Mouse (Mus musculus) heart, embryonic 11.5 days (tissue): Measurements from ENCODE around the gene Gadd45gip1. TPM values are rescaled to one million over a fixed set of nuclear protein-coding genes. Genes with fewer than 3 reads are reported as not detected.

Experiments
- ATAC-seq: fragments of 200-750 bp; cut with Nextera tagmentation; replicated peaks from 2 replicates; pipeline ENCODE4 v1.8.0; 2017; ENCODE audit warnings: moderate library complexity; ENCODE audit not compliant: insufficient number of reproducible peaks, low FRiP score, low TSS enrichment
- H3K27ac ChIP-seq: fragments of 300-500 bp; sonication (generic); 2 replicates; pipeline ENCODE4 v1.5.1; 2014; ENCODE audit warnings: mild to moderate bottlenecking, low read depth, low read length
- H3K27me3 ChIP-seq: fragments of 300-500 bp; sonication (generic); 2 replicates; pipeline ENCODE4 v1.6.1; 2014; ENCODE audit warnings: mild to moderate bottlenecking, low read length, mixed read lengths; ENCODE audit not compliant: control insufficient read depth, insufficient read depth
- H3K36me3 ChIP-seq: fragments of 300-500 bp; sonication (generic); 2 replicates; pipeline ENCODE4 v1.6.1; 2014; ENCODE audit warnings: mild to moderate bottlenecking, low read length, moderate library complexity, mixed read lengths; ENCODE audit not compliant: control insufficient read depth, insufficient read depth
- H3K4me1 ChIP-seq: fragments of 300-500 bp; sonication (generic); 2 replicates; pipeline ENCODE4 v1.6.1; 2014; ENCODE audit warnings: low read length; ENCODE audit not compliant: control insufficient read depth, insufficient read depth
- H3K4me2 ChIP-seq: fragments of 300-500 bp; sonication (generic); 2 replicates; pipeline ENCODE4 v1.6.1; 2014; ENCODE audit warnings: mild to moderate bottlenecking, moderate library complexity
- H3K4me3 ChIP-seq: fragments of 300-500 bp; sonication (generic); 2 replicates; pipeline ENCODE4 v1.5.1; 2014; ENCODE audit warnings: low read depth, low read length
- H3K9ac ChIP-seq: fragments of 300-500 bp; sonication (generic); 2 replicates; pipeline ENCODE4 v1.6.1; 2014; ENCODE audit warnings: mild to moderate bottlenecking, low read depth, low read length, moderate library complexity
- H3K9me3 ChIP-seq: fragments of 300-500 bp; sonication (generic); replicated peaks from 2 replicates; pipeline ENCODE4 v1.6.1; 2016; ENCODE audit warnings: low read length; ENCODE audit not compliant: control insufficient read depth
- WGBS: fragments of 180-500 bp; shearing (Covaris S2); extraction: QIAGEN DNeasy Blood & Tissue Kit; methylation state at CpG from one replicate; pipeline ENCODE4 v1.1.7; 2014; ENCODE audit not compliant: insufficient replicate concordance; 5-methylcytosine and 5-hydroxymethylcytosine counted together
- polyA plus RNA-seq: library from polyadenylated mRNA; unstranded; fragments of >200 nt; fragmentation: Nextera tagmentation; extraction: Ambion mirVana; gene quantifications from 2 replicates; pipeline ENCODE4 v1.2.1, GENCODE M21; 2014

Gene Gadd45gip1
- polyA plus RNA-seq, 1 experiment from 2014 or later: 52.2 TPM

DNA sequence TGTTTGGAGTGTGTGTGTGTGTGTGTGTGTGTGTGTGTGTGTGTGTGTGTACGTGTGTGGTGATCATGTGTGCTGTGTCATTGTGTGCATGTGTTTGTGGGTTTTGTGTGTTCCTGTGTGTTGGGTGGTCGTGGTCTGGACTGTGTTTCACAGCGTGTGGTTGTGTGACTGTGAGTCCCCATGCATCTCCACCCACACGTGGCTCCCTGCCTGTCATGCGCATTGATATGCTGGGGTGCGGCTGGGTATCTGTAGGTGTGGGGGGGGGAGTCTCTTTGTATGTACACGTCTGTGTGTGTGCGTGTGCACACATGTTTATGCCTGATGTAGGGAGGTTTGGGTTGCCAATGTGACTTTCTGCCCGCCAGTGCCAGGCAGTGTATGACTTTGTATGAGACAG lies 38.2 kb upstream of the Gadd45gip1 start:
- H3K4me2 ChIP-seq: no peak overlapping the region
- no peak overlapping the region for H3K9ac ChIP-seq
- H3K27ac ChIP-seq: no peak overlapping the region
- H3K4me3 ChIP-seq: no peak overlapping the region
- H3K9me3 ChIP-seq: no peaks in the 10 kb centered on the region
- 0 out of 2 replicates have a peak, but pooled peaks cover 3% of the 10 kb centered on the region for H3K4me1 ChIP-seq
- no peaks in the 10 kb centered on the region for H3K36me3 ChIP-seq
- peaks cover 87% of the 10 kb centered on the region for H3K27me3 ChIP-seq
- WGBS: 78% methylated on average over 9 of the region's 9 CpGs
- no peak for ATAC-seq

DNA sequence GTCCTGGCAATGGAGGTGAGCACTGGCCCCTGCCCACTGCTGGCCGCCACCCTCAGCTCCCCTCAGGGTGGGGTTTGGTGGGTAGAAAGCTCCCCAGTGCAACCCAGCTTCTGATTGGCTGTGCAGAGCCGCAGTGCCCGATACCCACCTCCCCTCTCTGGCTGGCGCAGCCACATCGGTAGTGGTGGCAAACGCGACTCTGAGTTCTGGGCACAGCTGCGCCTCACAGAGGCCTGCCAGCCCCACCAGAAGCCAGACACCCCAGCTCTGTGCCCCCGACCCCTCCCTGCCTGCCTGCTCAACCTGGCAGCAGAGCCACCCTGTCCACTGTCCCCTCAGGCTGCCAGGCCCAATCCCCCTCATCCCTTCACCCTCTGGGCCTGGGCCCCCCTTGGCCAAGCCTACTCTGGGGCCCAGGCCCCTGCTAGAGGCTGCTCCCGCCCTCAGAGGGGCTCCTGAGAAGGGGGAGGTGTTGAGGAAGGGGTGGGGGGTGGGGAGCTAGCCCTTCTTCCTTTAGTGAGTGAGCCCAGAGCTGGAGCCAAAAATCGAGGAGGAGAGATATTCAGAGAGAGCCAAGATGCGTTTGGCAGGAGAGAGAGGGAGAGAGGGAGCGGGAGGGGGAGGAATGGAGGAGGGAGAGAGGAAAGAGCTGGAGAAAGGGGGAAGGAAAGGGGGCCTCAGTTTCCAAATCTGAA lies 37.4 kb upstream of the Gadd45gip1 start:
- WGBS: 53% methylated on average over 13 of the region's 13 CpGs
- Histone ChIP-seq H3K4me1 (peaks cover 7% of the 10 kb centered on the region; the same call in 1 of the 2 replicates), H3K27ac (no peak overlapping the region), H3K9me3 (no peaks in the 10 kb centered on the region), H3K27me3 (peaks cover 87% of the 10 kb centered on the region), H3K9ac (no peak overlapping the region; the same call in 1 of the 2 replicates), H3K4me3 (no peak overlapping the region; the same call in 1 of the 2 replicates), H3K4me2 (no peak overlapping the region), H3K36me3 (no peaks in the 10 kb centered on the region)
- no peak for ATAC-seq

DNA sequence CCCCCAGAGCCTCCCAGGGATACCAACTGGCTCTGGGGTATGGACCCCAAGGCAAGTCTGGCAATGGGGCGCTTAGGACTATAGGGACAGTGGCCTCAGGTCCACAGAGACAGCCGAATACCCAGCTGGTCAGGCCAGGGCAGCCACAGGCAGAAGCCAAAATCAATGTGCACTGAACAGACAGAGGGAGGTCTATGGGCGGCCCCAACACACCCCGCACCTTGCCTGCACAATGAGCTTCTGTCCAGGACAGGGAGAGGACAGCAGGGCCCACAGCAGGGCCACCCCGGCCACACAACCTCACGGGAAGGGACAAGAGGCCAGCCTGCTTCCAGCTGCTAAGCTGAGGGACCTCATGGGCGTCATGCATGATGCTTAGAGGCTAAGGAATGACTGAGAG lies 36.8 kb upstream of the Gadd45gip1 start:
- WGBS: 58% methylated on average over 7 of the region's 7 CpGs
- H3K36me3 ChIP-seq: no peaks in the 10 kb centered on the region

DNA sequence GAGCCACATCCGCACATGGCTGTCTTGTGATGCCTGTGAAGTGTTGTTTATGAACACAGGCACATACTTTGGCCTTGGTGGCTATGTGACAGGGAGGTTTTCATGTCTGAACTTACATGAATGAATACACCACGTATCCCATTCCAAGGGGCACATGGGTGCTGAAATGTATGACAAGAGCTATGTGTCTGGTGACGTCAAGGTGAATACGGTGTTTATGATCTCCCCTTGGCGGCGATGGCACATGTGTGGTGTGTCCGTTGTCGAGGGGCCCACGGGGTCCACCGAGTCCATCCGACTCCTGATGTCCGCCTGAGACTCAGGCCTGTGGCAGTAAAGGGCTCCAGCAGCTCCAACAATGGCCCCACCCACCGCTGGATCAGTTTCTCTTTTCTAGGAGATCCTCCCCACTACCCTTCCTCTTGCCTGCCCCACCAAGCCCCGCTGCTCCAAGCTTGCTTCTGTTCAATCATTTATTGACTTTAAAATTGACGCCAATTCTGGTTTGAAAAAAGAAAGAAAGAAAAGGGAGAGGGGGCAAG lies 34.0 kb upstream of the Gadd45gip1 start:
- H3K9me3 ChIP-seq: no peaks in the 10 kb centered on the region
- WGBS: 76% methylated on average over 15 of the region's 15 CpGs
- H3K27me3 ChIP-seq: peaks cover 84% of the 10 kb centered on the region
- H3K4me1 ChIP-seq: peaks cover 9% of the 10 kb centered on the region; the same call in 1 of the 2 replicates
- no peak overlapping the region for H3K4me2 ChIP-seq
- H3K9ac ChIP-seq: no peak overlapping the region
- H3K36me3 ChIP-seq: no peaks in the 10 kb centered on the region
- no peak overlapping the region for H3K4me3 ChIP-seq
- no peak overlapping the region for H3K27ac ChIP-seq
- ATAC-seq: no peak

More for the DNA sequence above, 36.8 kb upstream of the Gadd45gip1 start:
- no peak overlapping the region for H3K27ac ChIP-seq
- no peak overlapping the region for H3K4me2 ChIP-seq
- H3K4me1 ChIP-seq: peaks cover 9% of the 10 kb centered on the region; the same call in 1 of the 2 replicates
- H3K4me3 ChIP-seq: no peak overlapping the region
- peaks cover 87% of the 10 kb centered on the region for H3K27me3 ChIP-seq
- no peaks in the 10 kb centered on the region for H3K9me3 ChIP-seq
- ATAC-seq: no peak
- H3K9ac ChIP-seq: no peak overlapping the region

DNA sequence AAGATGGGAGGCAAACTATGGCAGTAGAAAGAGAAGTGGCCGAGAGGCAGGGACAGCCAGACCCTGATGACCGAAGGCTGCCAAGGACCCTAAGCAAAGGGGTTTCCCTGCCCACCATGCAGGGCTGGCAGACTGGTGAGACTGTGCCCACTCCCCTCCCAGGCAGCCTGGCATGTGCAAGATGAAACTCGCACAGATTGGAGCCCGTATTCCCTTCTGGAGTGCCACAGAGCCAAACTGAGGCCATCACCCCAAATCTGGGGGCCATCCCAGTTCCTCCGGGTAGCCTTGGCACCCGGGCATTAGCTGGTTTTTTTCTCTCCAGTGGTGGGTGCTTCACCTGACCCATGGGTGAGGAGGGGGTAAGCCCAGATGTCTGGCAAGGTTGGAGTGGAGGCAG lies 33.4 kb upstream of the Gadd45gip1 start:
- H3K4me1 ChIP-seq: peaks cover 9% of the 10 kb centered on the region; the same call in 1 of the 2 replicates
- no peak overlapping the region for H3K4me3 ChIP-seq
- H3K4me2 ChIP-seq: no peak overlapping the region
- no peaks in the 10 kb centered on the region for H3K36me3 ChIP-seq
- no peak overlapping the region for H3K27ac ChIP-seq
- no peak for ATAC-seq
- 75% methylated on average over 6 of the region's 6 CpGs for WGBS
- no peak overlapping the region for H3K9ac ChIP-seq
- H3K9me3 ChIP-seq: no peaks in the 10 kb centered on the region
- H3K27me3 ChIP-seq: peaks cover 86% of the 10 kb centered on the region

DNA sequence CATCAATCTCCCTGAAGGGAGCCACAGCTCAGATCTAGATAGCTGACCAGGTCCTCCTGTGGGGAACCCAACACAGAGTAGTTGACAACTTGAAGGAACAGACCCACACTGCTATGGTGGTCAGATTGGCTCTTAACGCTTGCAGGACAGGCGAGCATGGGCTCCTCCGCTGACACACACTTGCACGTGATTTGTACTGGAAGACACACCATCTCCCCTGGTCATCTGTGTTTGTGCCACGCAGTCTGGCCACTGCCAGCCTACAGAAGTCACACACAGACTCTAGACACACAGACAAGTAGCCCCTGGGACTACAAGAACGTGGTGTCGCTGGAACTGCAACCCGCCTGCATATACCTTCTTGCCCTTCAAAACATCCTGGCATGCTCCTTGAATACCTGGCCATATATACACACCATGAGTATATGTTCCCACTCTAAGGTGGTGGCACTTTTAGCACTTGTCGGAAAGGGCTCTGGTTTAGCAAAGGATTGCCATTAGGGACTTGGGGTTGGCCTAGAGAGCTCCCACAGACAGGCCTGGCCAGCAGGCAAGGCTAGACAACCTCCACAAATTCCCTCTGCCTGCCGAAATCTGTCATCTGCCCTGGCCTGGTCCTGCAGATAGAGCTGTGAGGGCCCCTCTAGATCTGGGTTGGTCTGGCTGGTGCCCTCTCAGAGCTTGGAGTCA lies 32.7 kb upstream of the Gadd45gip1 start:
- peak overlapping the region; percentile 99 for H3K4me2 ChIP-seq
- peaks cover 86% of the 10 kb centered on the region for H3K27me3 ChIP-seq
- peaks cover 9% of the 10 kb centered on the region; the same call in 1 of the 2 replicates for H3K4me1 ChIP-seq
- H3K9me3 ChIP-seq: no peaks in the 10 kb centered on the region
- peak overlapping the region; percentile 68 for H3K4me3 ChIP-seq
- peak overlapping the region; percentile 80 for H3K9ac ChIP-seq
- H3K27ac ChIP-seq: no peak overlapping the region
- no peak for ATAC-seq
- 43% methylated on average over 10 of the region's 10 CpGs for WGBS
- no peaks in the 10 kb centered on the region for H3K36me3 ChIP-seq

DNA sequence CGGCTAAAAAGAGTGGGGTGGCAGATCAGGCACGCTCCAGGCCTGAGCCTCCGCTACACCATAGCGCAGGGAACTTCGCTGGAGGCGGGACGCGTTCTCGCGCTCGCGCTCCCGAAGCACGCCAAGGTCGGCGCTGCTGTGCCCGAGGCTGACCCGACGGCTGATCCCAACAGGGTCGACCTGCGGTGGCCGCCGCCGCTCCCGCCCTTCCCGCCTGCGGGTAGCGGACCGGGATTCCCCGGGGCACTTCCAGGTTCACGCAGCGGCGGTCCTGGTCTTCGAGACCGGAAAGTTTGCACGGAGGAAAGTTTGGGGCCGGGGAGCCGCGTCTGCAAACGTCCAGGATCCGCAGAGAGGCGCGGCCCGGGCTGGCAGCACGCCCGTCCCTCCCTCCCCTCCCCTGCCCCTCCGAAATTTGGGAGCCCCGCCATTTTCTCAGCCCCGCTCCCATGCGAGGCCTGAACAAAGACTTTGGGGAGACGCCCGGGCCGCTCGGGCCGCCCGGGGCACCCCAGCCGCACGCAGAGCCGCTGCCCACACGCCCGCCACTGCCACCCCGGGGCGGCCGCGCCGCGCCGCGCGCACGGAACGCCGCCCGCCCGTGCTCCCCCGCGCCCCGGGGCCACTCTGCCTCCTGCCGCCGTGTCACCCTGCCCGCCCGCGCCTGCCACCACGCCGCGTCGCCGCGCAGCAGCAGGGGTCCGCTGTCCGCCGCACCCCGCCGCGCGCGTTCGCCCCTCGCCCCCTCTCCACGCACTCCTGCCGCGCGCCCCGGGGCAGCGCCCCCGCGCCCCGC lies 32.0 kb upstream of the Gadd45gip1 start:
- H3K9ac ChIP-seq: peak overlapping the region; percentile 80
- H3K27ac ChIP-seq: no peak overlapping the region; the same call in 1 of the 2 replicates
- H3K9me3 ChIP-seq: no peaks in the 10 kb centered on the region
- WGBS: under 1% methylated on average over 89 of the region's 108 CpGs
- H3K4me3 ChIP-seq: peak overlapping the region; percentile 68
- peaks cover 7% of the 10 kb centered on the region; the same call in 1 of the 2 replicates for H3K4me1 ChIP-seq
- no peak; the same call in 1 of the 2 replicates for ATAC-seq
- peaks cover 85% of the 10 kb centered on the region for H3K27me3 ChIP-seq
- H3K4me2 ChIP-seq: peak overlapping the region; percentile 99
- H3K36me3 ChIP-seq: no peaks in the 10 kb centered on the region
